Mouse (Mus musculus): ENCODE results near the gene Hist1h2ag. TPM values are rescaled to one million over a fixed set of nuclear protein-coding genes. Genes with fewer than 3 reads are reported as not detected.
"Not testable (repeated sequence)": the region's sequence is repeated elsewhere in the genome, so short reads cannot be mapped to it uniquely, and the experiment has no call there.

Gene Hist1h2ag
- total RNA-seq, 1 experiment: 786 TPM

DNA sequence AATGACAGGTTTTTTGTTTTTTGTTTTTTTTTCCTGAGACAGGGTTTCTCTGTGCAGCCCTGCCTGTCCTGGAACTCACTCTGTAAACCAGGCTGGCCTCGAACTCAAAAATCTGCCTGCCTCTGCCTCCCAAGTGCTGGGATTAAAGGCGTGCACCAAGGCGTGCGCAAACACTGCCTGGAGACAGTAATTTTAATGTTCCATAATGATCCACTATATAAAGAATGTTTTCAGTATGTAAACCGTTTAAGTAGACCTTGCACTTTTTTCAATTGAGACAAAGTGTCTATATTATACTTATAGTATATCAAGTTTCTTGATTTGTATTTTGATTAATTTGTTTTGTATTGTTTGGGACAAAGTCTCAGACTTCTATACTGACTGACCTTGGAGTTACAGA is 3.4 kb downstream of the Hist1h2ag start:
- in situ Hi-C loops (cut with MboI; ENCODE audit: low sequenced_read_pairs in 2 of 2, unreplicated experiment in 2 of 2): loop anchor here (10.0 to 25.0 kb wide), 8 partner anchors 302 to 1723 kb away; partner anchors contain the start of genes Hist1h4j (in 2 of the 2), Abt1 (in 1 of the 2), Hist1h1a (in 1 of the 2) and Hist1h1d (in 1 of the 2)
- DNase-seq (ENCODE audit: low read depth, low spot score): no peak
- no peaks in the 10 kb centered on the region for H3K9me3 ChIP-seq (ENCODE audit: control insufficient read depth, insufficient read depth, low read depth, low read length)
- H3K36me3 ChIP-seq (ENCODE audit: control insufficient read depth, insufficient read depth, low read length, poor library complexity, severe bottlenecking): no peaks in the 10 kb centered on the region
- H3K4me1 ChIP-seq (ENCODE audit: control insufficient read depth in 2 of 2, insufficient read depth in 2 of 2, low read length in 2 of 2, poor library complexity in 1 of 2): no peaks in the 10 kb centered on the region
- H3K27ac ChIP-seq (ENCODE audit: insufficient read depth, low read depth, low read length, poor library complexity, severe bottlenecking): no peak overlapping the region; the same call in 1 of the 2 replicates
- H3K9ac ChIP-seq (ENCODE audit: insufficient read depth, low read depth, low read length, poor library complexity, severe bottlenecking): no peak overlapping the region; the same call in 1 of the 2 replicates
- TF ChIP-seq MAFK (IDR thresholded peaks at IDR 0.05; ENCODE audit: insufficient read depth, low read depth, low read length) (no peak), HCFC1 (IDR thresholded peaks at IDR 0.05; ENCODE audit: borderline replicate concordance, insufficient read depth, low read length) (no peak), ZC3H11A (IDR thresholded peaks at IDR 0.05; ENCODE audit: borderline replicate concordance, low read depth, low read length) (no peak), CHD2 (IDR thresholded peaks at IDR 0.05; ENCODE audit: low read depth, low read length) (no peak), ZNF384 (IDR thresholded peaks at IDR 0.05; ENCODE audit: low read depth, low read length) (no peak)
- peak overlapping the region in 1 of 2 experiments; percentile 42; a peak in 1 of 4 replicates for H3K4me3 ChIP-seq (ENCODE audit: insufficient read depth in 1 of 2, low read depth in 1 of 2, low read length in 2 of 2, poor library complexity in 1 of 2, severe bottlenecking in 1 of 2)

GRCm38 (mm10) chr13:22037415-22037814 is 5.3 kb downstream of the Hist1h2ag start:
- no peaks in the 10 kb centered on the region for H3K9me3 ChIP-seq (ENCODE audit: control insufficient read depth, insufficient read depth, low read depth, low read length)
- no peak overlapping the region for H3K4me3 ChIP-seq (ENCODE audit: insufficient read depth in 1 of 2, low read depth in 1 of 2, low read length in 2 of 2, poor library complexity in 1 of 2, severe bottlenecking in 1 of 2)
- H3K27ac ChIP-seq (ENCODE audit: insufficient read depth, low read depth, low read length, poor library complexity, severe bottlenecking): peak overlapping the region; percentile 47; the same call in 1 of the 2 replicates
- H3K36me3 ChIP-seq (ENCODE audit: control insufficient read depth, insufficient read depth, low read length, poor library complexity, severe bottlenecking): no peaks in the 10 kb centered on the region
- in situ Hi-C loops (cut with MboI; ENCODE audit: low sequenced_read_pairs in 2 of 2, unreplicated experiment in 2 of 2): loop anchor here (10.0 to 25.0 kb wide), 8 partner anchors 300 to 1725 kb away; partner anchors contain the start of genes Hist1h4j (in 2 of the 2), Abt1 (in 1 of the 2), Hist1h1a (in 1 of the 2) and Hist1h1d (in 1 of the 2)
- DNase-seq (ENCODE audit: low read depth, low spot score): no peak
- H3K9ac ChIP-seq (ENCODE audit: insufficient read depth, low read depth, low read length, poor library complexity, severe bottlenecking): peak overlapping the region; percentile 27; the same call in 1 of the 2 replicates
- TF ChIP-seq ZC3H11A (IDR thresholded peaks at IDR 0.05; ENCODE audit: borderline replicate concordance, low read depth, low read length): no peak
- TF ChIP-seq CHD2 (IDR thresholded peaks at IDR 0.05; ENCODE audit: low read depth, low read length): no peak
- no peak for TF ChIP-seq ZNF384 (IDR thresholded peaks at IDR 0.05; ENCODE audit: low read depth, low read length)
- TF ChIP-seq HCFC1 (IDR thresholded peaks at IDR 0.05; ENCODE audit: borderline replicate concordance, insufficient read depth, low read length): no peak
- no peak for TF ChIP-seq MAFK (IDR thresholded peaks at IDR 0.05; ENCODE audit: insufficient read depth, low read depth, low read length)
- peaks cover 0 to 8% of the 10 kb centered on the region in 2 experiments; a peak in 1 of 4 replicates for H3K4me1 ChIP-seq (ENCODE audit: control insufficient read depth in 2 of 2, insufficient read depth in 2 of 2, low read length in 2 of 2, poor library complexity in 1 of 2)

- peak overlapping the region; percentile 66; the same call in 1 of the 2 replicates for H3K9ac ChIP-seq (ENCODE audit: insufficient read depth, low read depth, low read length, poor library complexity, severe bottlenecking)
- H3K36me3 ChIP-seq (ENCODE audit: control insufficient read depth, insufficient read depth, low read length, poor library complexity, severe bottlenecking): no peaks in the 10 kb centered on the region
- H3K4me3 ChIP-seq (ENCODE audit: insufficient read depth in 1 of 2, low read depth in 1 of 2, low read length in 2 of 2, poor library complexity in 1 of 2, severe bottlenecking in 1 of 2): peak overlapping the region; percentile 4 to 58; a peak in 2 of 4 replicates
- H3K9me3 ChIP-seq (ENCODE audit: control insufficient read depth, insufficient read depth, low read depth, low read length): no peaks in the 10 kb centered on the region
- peaks cover 0 to 8% of the 10 kb centered on the region in 2 experiments; a peak in 1 of 4 replicates for H3K4me1 ChIP-seq (ENCODE audit: control insufficient read depth in 2 of 2, insufficient read depth in 2 of 2, low read length in 2 of 2, poor library complexity in 1 of 2)
- TF ChIP-seq HCFC1 (IDR thresholded peaks at IDR 0.05; ENCODE audit: borderline replicate concordance, insufficient read depth, low read length) (no peak), ZC3H11A (IDR thresholded peaks at IDR 0.05; ENCODE audit: borderline replicate concordance, low read depth, low read length) (no peak), MAFK (IDR thresholded peaks at IDR 0.05; ENCODE audit: insufficient read depth, low read depth, low read length) (no peak), ZNF384 (IDR thresholded peaks at IDR 0.05; ENCODE audit: low read depth, low read length) (no peak), CHD2 (IDR thresholded peaks at IDR 0.05; ENCODE audit: low read depth, low read length) (no peak)
- DNase-seq (ENCODE audit: low read depth, low spot score): no peak
- peak overlapping the region; percentile 47; the same call in 1 of the 2 replicates for H3K27ac ChIP-seq (ENCODE audit: insufficient read depth, low read depth, low read length, poor library complexity, severe bottlenecking)
- in situ Hi-C loops (cut with MboI; ENCODE audit: low sequenced_read_pairs in 2 of 2, unreplicated experiment in 2 of 2): loop anchor here (10.0 to 25.0 kb wide), 8 partner anchors 300 to 1725 kb away; partner anchors contain the start of genes Hist1h4j (in 2 of the 2), Abt1 (in 1 of the 2), Hist1h1a (in 1 of the 2) and Hist1h1d (in 1 of the 2)
Observed at GRCm38 (mm10) chr13:22036986-22037385, 5.8 kb downstream of the Hist1h2ag start.

DNA sequence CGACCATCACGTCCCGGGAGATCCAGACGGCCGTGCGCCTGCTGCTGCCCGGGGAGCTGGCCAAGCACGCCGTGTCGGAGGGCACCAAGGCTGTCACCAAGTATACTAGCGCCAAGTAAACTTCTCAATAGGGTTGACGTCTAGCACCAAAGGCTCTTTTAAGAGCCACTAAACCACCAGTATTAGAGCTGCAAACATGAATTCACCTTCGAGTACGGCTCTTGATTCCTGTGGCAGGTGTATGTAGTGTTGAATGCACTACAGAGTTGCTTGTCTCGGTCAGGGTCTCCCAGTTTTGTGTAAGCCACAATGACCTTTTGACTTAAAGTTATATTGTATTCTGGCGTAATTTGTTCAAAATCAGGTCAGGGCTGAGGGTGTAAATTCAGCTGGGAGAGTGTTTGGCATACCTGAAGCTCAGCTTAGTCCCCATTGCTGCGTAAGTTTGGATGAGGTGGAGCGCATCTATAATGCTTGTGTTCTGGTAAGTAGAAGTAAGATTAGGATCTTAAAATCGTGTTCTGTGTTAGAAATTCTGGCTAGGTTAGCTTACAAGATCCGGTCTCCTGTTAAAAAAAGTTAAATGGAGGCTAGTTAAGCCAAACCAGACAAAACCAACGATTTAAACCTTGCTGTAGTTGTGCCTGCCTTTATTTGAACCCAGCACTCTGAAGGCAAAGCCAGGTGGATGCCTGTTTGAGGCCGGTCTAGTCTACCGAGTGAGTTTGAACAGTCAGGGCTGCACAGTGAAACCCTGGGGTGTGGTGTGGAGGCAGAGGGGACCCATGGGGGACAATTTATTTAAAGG is 6.4 kb downstream of the Hist1h2ag start:
- H3K4me1 ChIP-seq (ENCODE audit: control insufficient read depth in 2 of 2, insufficient read depth in 2 of 2, low read length in 2 of 2, poor library complexity in 1 of 2): peaks cover 0 to 8% of the 10 kb centered on the region in 2 experiments; a peak in 1 of 4 replicates
- peak overlapping the region; percentile 47 for H3K27ac ChIP-seq (ENCODE audit: insufficient read depth, low read depth, low read length, poor library complexity, severe bottlenecking)
- no peak for TF ChIP-seq MAFK (IDR thresholded peaks at IDR 0.05; ENCODE audit: insufficient read depth, low read depth, low read length)
- TF ChIP-seq ZNF384 (IDR thresholded peaks at IDR 0.05; ENCODE audit: low read depth, low read length): no peak
- TF ChIP-seq ZC3H11A (IDR thresholded peaks at IDR 0.05; ENCODE audit: borderline replicate concordance, low read depth, low read length): no peak
- TF ChIP-seq HCFC1 (IDR thresholded peaks at IDR 0.05; ENCODE audit: borderline replicate concordance, insufficient read depth, low read length): no peak
- TF ChIP-seq CHD2 (IDR thresholded peaks at IDR 0.05; ENCODE audit: low read depth, low read length): no peak
- in situ Hi-C loops (cut with MboI; ENCODE audit: low sequenced_read_pairs in 2 of 2, unreplicated experiment in 2 of 2): loop anchor here (10.0 to 25.0 kb wide), 8 partner anchors 299 to 1726 kb away; partner anchors contain the start of genes Hist1h4j (in 2 of the 2), Abt1 (in 1 of the 2), Hist1h1a (in 1 of the 2) and Hist1h1d (in 1 of the 2)
- H3K9ac ChIP-seq (ENCODE audit: insufficient read depth, low read depth, low read length, poor library complexity, severe bottlenecking): peak overlapping the region; percentile 66
- DNase-seq (ENCODE audit: low read depth, low spot score): no peak
- peak overlapping the region; percentile 4 to 58 for H3K4me3 ChIP-seq (ENCODE audit: insufficient read depth in 1 of 2, low read depth in 1 of 2, low read length in 2 of 2, poor library complexity in 1 of 2, severe bottlenecking in 1 of 2)
- H3K36me3 ChIP-seq (ENCODE audit: control insufficient read depth, insufficient read depth, low read length, poor library complexity, severe bottlenecking): no peaks in the 10 kb centered on the region
- no peaks in the 10 kb centered on the region for H3K9me3 ChIP-seq (ENCODE audit: control insufficient read depth, insufficient read depth, low read depth, low read length)

- not testable (repeated sequence) for H3K36me3 ChIP-seq (ENCODE audit: control insufficient read depth, insufficient read depth, low read length, poor library complexity, severe bottlenecking); H3K9me3 ChIP-seq (ENCODE audit: control insufficient read depth, insufficient read depth, low read depth, low read length)
- peaks cover 0 to 10% of the 10 kb centered on the region in 2 experiments; a peak in 1 of 4 replicates for H3K4me1 ChIP-seq (ENCODE audit: control insufficient read depth in 2 of 2, insufficient read depth in 2 of 2, low read length in 2 of 2, poor library complexity in 1 of 2)
- in situ Hi-C loops (cut with MboI; ENCODE audit: low sequenced_read_pairs in 2 of 2, unreplicated experiment in 2 of 2): loop anchor here (10.0 to 25.0 kb wide), 8 partner anchors 298 to 1727 kb away; partner anchors contain the start of genes Hist1h4j (in 2 of the 2), Abt1 (in 1 of the 2), Hist1h1a (in 1 of the 2) and Hist1h1d (in 1 of the 2)
- H3K9ac ChIP-seq (ENCODE audit: insufficient read depth, low read depth, low read length, poor library complexity, severe bottlenecking): peak within 1 kb of the TSS; percentile 90
- peak within 1 kb of the TSS; percentile 67 to 74 for H3K4me3 ChIP-seq (ENCODE audit: insufficient read depth in 1 of 2, low read depth in 1 of 2, low read length in 2 of 2, poor library complexity in 1 of 2, severe bottlenecking in 1 of 2)
- DNase-seq (ENCODE audit: low read depth, low spot score): peak; percentile 95
- H3K27ac ChIP-seq (ENCODE audit: insufficient read depth, low read depth, low read length, poor library complexity, severe bottlenecking): peak within 1 kb of the TSS; percentile 89
Observed at GRCm38 (mm10) chr13:22035267-22036148, 7.2 kb downstream of the Hist1h2ag start, which contains the start of the genes Hist1h2ah and Hist1h2bk. Gene Hist1h2ah, minus strand, starts transcription at chr13:22035568. Gene Hist1h2bk, plus strand, starts transcription at chr13:22035870.
